Mouse (Mus musculus): ENCODE measurements at regions not wholly inside any gene's neighbourhood (a gene's known extent, or its start where the extent isn't known, plus 50 kb on each side); places are given as distances from the start of the nearest gene placed in this dataset.

- TF ChIP-seq EP300 (IDR thresholded peaks at IDR 0.05) (no peak), CTCF (IDR thresholded peaks at IDR 0.05) (no peak)
These were observed 92.7 kb downstream of the Hhipl2 start for GRCm38 (mm10) chr1:183510759-183511158.

All from lung, postnatal 0 days (tissue).